Mouse (Mus musculus) lung, adult 18-20 months (tissue): Measurements from ENCODE around the gene Ccdc110.
A peak's percentile ranks its signal among the peaks of the same experiment; 100 is the strongest.

Experiments used
- DNase-seq, 2 experiments: peaks; one replicate each; pipeline ENCODE4 v3.0.0; 2022; ENCODE audit warnings: mixed read lengths in 2 of 2

Gene Ccdc110

GRCm38 (mm10) chr8:45934582-45935014 lies at the start of gene Ccdc110:
Gene Ccdc110 (plus strand): TSS chr8:45934619.
- DNase-seq = peak; percentile 89 to 93

- DNase-seq = peak; percentile 67 to 75
Measured at GRCm38 (mm10) chr8:45885202-45885685, 49.2 kb upstream of the Ccdc110 start, which contains the start of gene Pdlim3. Gene Pdlim3 (plus strand): TSS chr8:45885461.

- DNase-seq = peak in 1 of 2 experiments; percentile 9
Measured at GRCm38 (mm10) chr8:45885775-45886174, 48.6 kb upstream of the Ccdc110 start.

- no peak for DNase-seq
Measured at GRCm38 (mm10) chr8:45889737-45890136, 44.7 kb upstream of the Ccdc110 start.

- no peak for DNase-seq
Measured at GRCm38 (mm10) chr8:45896590-45896989, 37.8 kb upstream of the Ccdc110 start.

- DNase-seq = peak; percentile 23 to 32
Measured at GRCm38 (mm10) chr8:45899783-45900182, 34.6 kb upstream of the Ccdc110 start.

GRCm38 (mm10) chr8:45901626-45902025 lies 32.8 kb upstream of the Ccdc110 start:
- DNase-seq = peak in 1 of 2 experiments; percentile 31

GRCm38 (mm10) chr8:45903659-45904058 lies 30.8 kb upstream of the Ccdc110 start:
- DNase-seq = peak in 1 of 2 experiments; percentile 45

- DNase-seq = no peak
Measured at GRCm38 (mm10) chr8:45905591-45906250, 28.7 kb upstream of the Ccdc110 start.

- DNase-seq = no peak
Measured at GRCm38 (mm10) chr8:45906251-45906619, 28.2 kb upstream of the Ccdc110 start.

- no peak for DNase-seq
Measured at GRCm38 (mm10) chr8:45913707-45914106, 20.7 kb upstream of the Ccdc110 start.

- peak; percentile 25 to 60 for DNase-seq
Measured at GRCm38 (mm10) chr8:45916496-45916895, 17.9 kb upstream of the Ccdc110 start.

GRCm38 (mm10) chr8:45917040-45917679 lies 17.3 kb upstream of the Ccdc110 start:
- DNase-seq = peak; percentile 58 to 59

GRCm38 (mm10) chr8:45918891-45919290 lies 15.5 kb upstream of the Ccdc110 start:
- DNase-seq = no peak

GRCm38 (mm10) chr8:45920392-45920791 lies 14.0 kb upstream of the Ccdc110 start:
- DNase-seq = no peak

- DNase-seq = no peak
Measured at GRCm38 (mm10) chr8:45922116-45922515, 12.3 kb upstream of the Ccdc110 start.

- DNase-seq = no peak
Measured at GRCm38 (mm10) chr8:45936986-45937385, 2.6 kb downstream of the Ccdc110 start.

GRCm38 (mm10) chr8:45946283-45946682 lies 11.9 kb downstream of the Ccdc110 start:
- no peak for DNase-seq

GRCm38 (mm10) chr8:45950622-45951021 lies 16.2 kb downstream of the Ccdc110 start:
- no peak for DNase-seq

GRCm38 (mm10) chr8:45970894-45971293 lies 36.5 kb downstream of the Ccdc110 start:
- peak in 1 of 2 experiments; percentile 3 for DNase-seq

GRCm38 (mm10) chr8:45973988-45974505 lies 39.6 kb downstream of the Ccdc110 start:
- DNase-seq = no peak

GRCm38 (mm10) chr8:45975126-45975836 lies 40.9 kb downstream of the Ccdc110 start, which contains the start of the genes 1700029J07Rik and Ufsp2:
Gene 1700029J07Rik (minus strand): TSS chr8:45975252.
Gene Ufsp2 (plus strand): TSS chr8:45975528.
- DNase-seq = peak; percentile 97
